Mouse (Mus musculus) heart, adult 8-10 months (tissue): Measurements from ENCODE around the gene Gzme. TPM values are rescaled to one million over a fixed set of nuclear protein-coding genes. Genes with fewer than 3 reads are reported as not detected.

Source experiments
- microRNA-seq: library from miRNA; unstranded; fragments of <30 nt; microRNA quantifications from one replicate; pipeline ENCODE4 v1.2.0, GENCODE M21; 2022
- total RNA-seq, 4 experiments: library from RNA; stranded (reverse); gene quantifications; 2 replicates each; pipeline ENCODE4 v1.2.4; 2022

Gene Gzme
- total RNA-seq, 4 experiments from 2014 or later = not detected

Small RNA genes within 50 kb of the gene (microRNA-seq; reads per million reads assigned to microRNA genes)
- gene Mir6949 = not detected

Other genes with a start within 250 kb of the Gzme start
- gene Cbln3, start 236.2 kb downstream of the Gzme start, total RNA-seq = under 1 TPM in 1 of 4 experiments, not detected in 3; 0.06 TPM
- 10 to 100 TPM in 2 of 4 experiments, 1 to 10 TPM in 2; 8.1 to 11.7 (median 10.3) TPM for gene Khnyn, start 235.7 kb downstream of the Gzme start, total RNA-seq
- 100 to 1,000 TPM; 120 to 148 (median 130) TPM for gene Sdr39u1, start 220.3 kb downstream of the Gzme start, total RNA-seq
- 1 to 10 TPM in 2 of 4 experiments, under 1 TPM in 2; 0.57 to 1.2 (median 0.99) TPM for gene Cma1, start 175.9 kb downstream of the Gzme start, total RNA-seq
- not detected for gene Cma2, start 169.6 kb downstream of the Gzme start, total RNA-seq
- not detected for gene Mcpt1, start 102.7 kb downstream of the Gzme start, total RNA-seq
- not detected for gene Mcpt9, start 90.1 kb downstream of the Gzme start, total RNA-seq
- not detected for gene Mcpt2, start 78.6 kb downstream of the Gzme start, total RNA-seq
- 1 to 10 TPM in 2 of 4 experiments, under 1 TPM in 2; 0.65 to 1.8 (median 1.1) TPM for gene Mcpt4, start 58.3 kb downstream of the Gzme start, total RNA-seq
- not detected for gene Mcpt8, start 35.4 kb downstream of the Gzme start, total RNA-seq
- not detected for gene Ctsg, start 18.1 kb downstream of the Gzme start, total RNA-seq
- not detected for gene Gzmd, start 12.0 kb upstream of the Gzme start, total RNA-seq
- not detected for gene Gzmg, start 39.0 kb upstream of the Gzme start, total RNA-seq
- gene Gzmn, start 54.0 kb upstream of the Gzme start, total RNA-seq = not detected
- gene Gzmf, start 90.8 kb upstream of the Gzme start, total RNA-seq = not detected
- gene Gzmc, start 114.0 kb upstream of the Gzme start, total RNA-seq = not detected
- gene Gzmb, start 141.6 kb upstream of the Gzme start, total RNA-seq = not detected
- gene Atp12a, start 244.4 kb upstream of the Gzme start, total RNA-seq = not detected